Mouse (Mus musculus): ENCODE measurements around the gene Osbp. TPM values are rescaled to one million over a fixed set of nuclear protein-coding genes. Genes with fewer than 3 reads are reported as not detected.
"Not testable (repeated sequence)": the region's sequence is repeated elsewhere in the genome, so short reads cannot be mapped to it uniquely, and the experiment has no call there.

The Osbp gene
- total RNA-seq, 2 experiments from 2014 or later = 52.9 to 54.8 TPM

DNA sequence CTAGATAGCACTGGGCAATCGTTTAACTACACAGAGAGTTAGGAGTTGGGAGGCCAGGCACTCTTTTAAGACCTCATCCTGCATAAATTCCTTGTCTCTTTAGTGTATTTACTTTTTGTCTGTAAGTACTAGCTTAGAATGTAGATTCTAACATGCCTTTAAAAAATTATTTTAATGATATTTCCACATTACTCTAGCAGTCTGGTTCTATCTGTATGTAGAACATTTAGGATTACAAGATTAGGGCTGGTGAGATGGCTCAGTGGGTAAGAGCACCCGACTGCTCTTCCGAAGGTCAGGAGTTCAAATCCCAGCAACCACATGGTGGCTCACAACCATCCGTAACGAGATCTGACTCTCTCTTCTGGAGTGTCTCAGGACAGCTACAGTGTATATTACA, 18.9 kb downstream of the Osbp start:
- not testable (repeated sequence) for DNase-seq (ENCODE audit: extremely low spot score in 1 of 2, low spot score in 1 of 2)

DNA sequence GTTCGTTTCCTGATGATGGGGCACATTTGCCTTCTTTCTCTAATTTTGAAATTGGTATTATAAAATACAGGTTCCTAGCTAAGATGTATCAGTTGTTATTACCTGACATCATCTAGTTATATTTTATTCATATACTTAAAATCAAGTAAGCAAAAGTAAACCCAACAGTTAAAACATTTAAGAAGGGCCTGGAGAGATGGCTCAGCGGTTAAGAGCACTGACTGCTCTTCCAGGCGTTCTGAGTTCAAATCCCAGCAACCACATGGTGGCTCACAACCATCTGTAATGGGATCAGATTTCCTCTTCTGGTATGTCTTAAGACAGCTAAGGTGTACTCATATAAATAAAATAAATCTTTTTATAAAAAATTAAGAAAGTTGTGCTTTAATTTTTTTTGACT, 22.1 kb downstream of the Osbp start:
- DNase-seq (ENCODE audit: extremely low spot score in 1 of 2, low spot score in 1 of 2) = no peak

DNA sequence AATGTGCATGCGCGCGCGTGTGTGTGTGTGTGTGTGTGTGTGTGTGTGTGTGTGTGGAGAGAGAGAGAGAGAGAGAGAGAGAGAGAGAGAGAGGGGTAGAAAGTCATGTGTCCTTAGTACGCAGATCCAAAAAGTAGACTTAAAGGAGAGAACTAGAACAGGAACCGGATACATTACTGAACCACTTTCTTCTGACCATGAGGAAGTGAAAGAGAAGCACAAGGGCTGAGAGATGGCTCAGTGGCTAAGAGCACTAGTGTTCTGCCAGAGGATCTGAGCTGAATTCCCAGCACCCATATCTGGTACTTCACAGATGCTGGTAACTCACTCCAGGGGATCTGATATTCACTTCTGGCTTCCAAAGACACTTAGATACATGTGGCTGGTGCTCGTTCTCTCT, 23.6 kb downstream of the Osbp start:
- no peak for DNase-seq (ENCODE audit: extremely low spot score in 1 of 2, low spot score in 1 of 2)

DNA sequence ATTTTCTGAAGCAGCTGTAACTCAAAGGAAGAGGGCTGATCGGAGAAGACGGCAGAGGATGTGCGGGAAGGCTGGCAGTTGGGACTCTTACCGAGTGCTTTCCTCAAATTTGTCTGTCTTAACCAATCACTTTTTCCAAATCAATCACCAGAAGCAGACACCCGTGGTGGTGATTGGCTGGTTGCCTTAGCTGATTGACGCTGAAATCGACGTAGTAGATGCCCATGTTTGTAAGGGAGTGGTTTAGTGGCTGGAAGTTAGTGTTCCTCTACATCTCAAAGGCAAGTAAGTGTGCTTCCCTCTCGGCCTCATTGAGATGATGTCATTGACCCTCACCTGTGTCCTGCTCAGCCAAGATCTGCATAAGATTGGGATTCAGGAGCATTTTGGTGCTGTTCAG, 26.3 kb downstream of the Osbp start:
- no peak for DNase-seq (ENCODE audit: extremely low spot score in 1 of 2, low spot score in 1 of 2)

DNA sequence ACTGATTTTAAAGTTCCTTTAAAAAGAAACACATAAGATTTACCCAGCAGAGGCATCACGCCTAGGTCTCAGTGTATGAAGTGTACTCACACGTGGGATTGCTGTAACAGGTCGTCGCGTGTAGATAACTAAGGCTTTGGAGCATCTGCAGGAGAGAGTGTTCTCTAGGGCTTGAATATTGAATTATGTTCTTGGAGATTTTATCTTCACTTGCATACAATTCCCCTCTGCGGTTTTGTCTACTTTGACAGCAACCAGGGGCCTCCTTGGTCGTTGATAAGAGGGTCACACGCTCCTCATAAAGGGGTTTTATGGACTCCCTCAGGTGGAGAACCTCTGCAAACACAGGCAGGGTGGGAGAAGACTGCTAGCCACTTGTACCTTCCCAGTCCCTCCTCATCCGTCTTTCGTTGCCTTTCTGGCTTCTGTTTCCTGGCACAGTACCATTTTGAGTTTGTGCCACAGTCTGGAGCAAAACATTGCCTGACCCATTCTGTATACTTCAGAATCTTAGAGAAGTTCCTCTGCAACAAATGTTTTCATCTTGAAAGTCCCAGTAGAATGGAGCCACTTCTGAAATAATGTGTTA, 26.8 kb downstream of the Osbp start:
- no peak for DNase-seq (ENCODE audit: extremely low spot score in 1 of 2, low spot score in 1 of 2)

DNA sequence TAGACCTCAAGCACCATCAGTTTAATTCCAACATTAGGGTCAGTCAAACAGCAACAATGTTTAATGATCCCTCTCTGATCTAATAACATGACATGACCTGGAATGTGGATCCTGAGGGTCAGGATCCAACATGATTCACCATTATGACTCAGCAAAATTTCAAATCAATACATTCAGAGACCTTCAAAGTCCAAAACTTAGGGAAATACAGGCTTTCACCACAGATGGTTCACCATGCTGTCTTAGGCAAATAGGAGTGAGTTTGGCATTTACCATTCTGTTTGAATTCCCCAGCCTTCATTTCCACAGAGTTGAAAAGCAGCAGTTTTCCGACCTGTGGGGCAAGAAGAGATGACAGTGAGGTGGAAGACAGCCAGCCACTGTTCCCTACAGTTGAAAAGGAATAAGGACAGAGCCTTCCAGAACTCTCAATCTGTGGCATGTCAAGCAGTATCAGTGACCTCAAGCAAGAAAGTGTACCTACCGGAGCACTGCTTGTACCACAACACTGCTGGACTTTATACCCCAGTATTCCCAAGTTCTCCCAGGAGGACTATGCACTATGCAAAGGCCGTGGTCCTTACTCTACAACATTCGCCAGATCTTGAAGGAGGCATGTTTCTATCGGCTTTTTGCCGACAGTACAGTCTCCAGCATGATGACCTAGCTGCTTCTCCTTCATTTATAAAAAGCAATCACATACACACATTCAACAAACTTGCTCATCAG, 29.1 kb downstream of the Osbp start:
- no peak for DNase-seq (ENCODE audit: extremely low spot score in 1 of 2, low spot score in 1 of 2)

DNA sequence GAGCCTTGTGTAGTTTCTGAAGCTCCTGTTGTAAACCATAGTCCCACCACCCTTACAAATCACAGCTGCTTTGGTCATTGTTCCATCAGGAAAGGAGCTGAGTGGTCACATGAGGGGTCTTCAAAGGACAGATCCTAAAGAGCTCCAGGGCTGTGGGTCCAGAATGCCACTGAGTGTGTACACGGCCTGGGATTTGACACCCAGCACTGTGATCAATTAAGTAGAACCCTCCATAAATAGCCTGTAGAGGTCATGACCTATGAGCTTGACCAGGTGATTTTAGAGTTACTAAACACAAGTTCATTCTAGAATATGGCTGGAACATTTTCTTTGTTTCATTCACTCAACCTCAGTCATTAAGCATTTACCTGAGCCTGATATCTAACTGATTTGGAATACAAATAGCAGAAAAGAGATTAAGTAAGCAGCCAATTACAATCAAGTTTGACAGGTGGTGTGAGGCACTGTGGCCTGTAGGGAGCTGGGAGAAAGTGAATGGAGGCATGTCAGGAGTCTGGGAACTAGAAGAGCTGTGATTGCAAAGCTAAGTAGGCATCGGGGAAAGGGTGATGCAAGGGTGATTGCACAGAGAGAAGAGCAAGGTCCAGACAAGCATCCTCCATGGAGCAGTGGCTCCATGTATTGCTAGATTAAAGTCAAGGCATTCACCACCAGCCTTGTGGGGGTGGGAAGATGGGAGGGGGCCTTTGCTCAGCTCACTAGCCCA, 30.1 kb downstream of the Osbp start:
- DNase-seq (ENCODE audit: extremely low spot score in 1 of 2, low spot score in 1 of 2) = no peak

DNA sequence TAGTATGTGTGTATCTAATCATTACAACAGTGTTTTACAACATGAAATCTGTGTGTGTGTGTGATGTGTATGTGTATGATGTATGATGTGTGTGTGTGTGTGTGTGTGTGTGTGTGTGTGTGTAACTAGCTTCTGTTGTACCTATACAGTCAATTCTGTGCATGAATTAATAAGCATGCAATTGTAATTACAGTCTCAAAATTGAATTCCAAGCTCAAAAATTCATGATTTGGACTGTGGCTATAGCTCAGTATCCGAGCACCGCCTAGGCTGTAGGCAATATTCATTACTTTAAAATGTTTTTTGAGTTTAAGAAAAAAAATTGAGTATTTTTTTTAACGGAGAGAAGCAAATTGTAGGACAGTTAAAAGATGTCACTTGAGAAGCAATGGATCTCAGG, 35.9 kb downstream of the Osbp start:
- no peak for DNase-seq (ENCODE audit: extremely low spot score in 1 of 2, low spot score in 1 of 2)

DNA sequence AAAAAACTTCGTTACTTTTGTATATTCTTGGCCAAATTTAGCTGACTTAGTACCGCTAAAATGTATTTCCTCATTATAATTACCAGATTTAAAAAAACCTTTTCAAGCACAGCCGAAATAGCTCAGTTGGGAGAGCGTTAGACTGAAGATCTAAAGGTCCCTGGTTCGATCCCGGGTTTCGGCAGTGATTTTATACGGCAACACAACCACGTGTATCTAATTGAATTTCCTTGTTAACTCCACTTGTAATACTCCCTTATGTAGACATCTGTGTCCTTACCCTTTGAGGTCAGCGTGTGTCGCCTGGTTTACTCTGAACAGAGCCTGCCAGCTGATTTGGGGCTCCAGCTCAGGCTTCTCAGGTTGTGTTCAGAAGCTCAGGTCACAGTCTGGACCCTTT, 36.4 kb downstream of the Osbp start:
- peak in 1 of 2 experiments; percentile 69 for DNase-seq (ENCODE audit: extremely low spot score in 1 of 2, low spot score in 1 of 2)

DNA sequence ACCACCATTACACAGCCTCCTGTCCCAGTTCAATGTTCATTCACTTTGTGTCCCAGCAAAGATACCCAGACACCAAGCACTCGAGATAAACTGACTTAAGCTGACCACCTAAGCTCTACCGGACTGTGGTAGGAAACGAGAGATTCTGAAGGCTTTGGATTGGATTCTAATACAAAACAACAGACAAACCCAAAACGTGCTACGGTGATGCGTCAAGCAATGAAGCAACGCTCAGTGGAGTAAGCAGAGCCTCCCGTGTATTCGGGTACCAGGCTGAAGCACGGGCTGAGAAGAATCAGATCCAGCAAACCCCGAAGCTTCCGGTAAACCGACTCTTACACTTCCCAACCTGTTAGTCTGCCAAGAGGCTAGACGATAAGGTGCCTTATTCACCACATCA, 37.0 kb downstream of the Osbp start:
- no peak for DNase-seq (ENCODE audit: extremely low spot score in 1 of 2, low spot score in 1 of 2)

DNA sequence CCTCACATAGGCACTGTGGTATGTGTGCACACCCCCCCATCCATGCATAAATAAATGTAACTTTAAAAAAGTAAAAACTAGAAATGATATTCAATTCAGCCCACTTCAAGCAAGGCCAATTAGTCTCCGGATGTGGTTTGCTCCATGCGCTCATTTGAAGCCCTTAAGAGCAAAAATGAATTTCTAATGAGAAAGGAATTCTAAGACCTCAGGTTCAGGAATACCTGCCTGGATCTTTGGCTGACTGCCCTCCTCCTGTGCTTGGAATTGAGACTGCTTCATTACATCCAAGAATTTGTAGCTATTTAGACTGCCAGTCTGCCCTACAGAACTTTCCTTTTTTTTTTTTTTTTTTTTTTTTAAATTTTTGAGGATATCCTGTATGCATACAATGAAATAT, 37.8 kb downstream of the Osbp start:
- no peak for DNase-seq (ENCODE audit: extremely low spot score in 1 of 2, low spot score in 1 of 2)

DNA sequence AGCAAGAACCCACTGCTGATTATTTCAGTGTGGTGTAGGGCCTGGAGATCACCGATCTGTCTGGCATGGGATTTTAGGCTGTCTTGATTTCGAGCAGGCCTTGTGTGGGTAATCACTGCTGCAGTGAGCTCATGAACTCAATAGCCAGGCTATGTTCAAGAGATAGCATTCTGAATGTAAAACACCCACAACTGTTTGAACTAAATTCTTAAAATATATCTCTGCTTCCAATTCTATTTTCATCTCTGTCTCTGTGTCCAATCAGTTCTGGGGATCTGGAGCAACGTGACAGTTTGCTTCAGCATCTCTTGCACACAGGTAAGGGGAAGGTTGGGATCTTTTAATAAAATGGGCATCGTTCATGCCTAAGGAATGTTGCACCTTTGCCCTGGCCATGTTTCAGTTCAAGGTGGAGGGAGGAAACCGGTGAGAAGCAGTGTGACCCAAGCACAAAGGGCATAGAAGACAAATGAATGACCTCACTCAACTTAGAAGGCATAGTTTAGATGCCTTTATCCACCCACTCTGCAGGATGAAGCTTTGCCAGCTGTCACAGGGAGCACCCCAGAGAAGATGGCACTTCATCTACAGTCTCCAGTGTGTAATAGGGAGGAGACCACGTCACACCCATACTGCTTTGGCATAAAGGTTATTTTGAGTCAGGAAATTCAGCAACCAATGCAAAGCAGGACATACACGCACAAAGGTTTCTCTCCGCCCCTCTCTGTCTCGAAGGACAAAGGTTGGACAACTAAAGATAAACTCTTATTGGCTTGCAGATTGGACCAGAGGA, 38.7 kb downstream of the Osbp start:
- no peak for DNase-seq (ENCODE audit: extremely low spot score in 1 of 2, low spot score in 1 of 2)

DNA sequence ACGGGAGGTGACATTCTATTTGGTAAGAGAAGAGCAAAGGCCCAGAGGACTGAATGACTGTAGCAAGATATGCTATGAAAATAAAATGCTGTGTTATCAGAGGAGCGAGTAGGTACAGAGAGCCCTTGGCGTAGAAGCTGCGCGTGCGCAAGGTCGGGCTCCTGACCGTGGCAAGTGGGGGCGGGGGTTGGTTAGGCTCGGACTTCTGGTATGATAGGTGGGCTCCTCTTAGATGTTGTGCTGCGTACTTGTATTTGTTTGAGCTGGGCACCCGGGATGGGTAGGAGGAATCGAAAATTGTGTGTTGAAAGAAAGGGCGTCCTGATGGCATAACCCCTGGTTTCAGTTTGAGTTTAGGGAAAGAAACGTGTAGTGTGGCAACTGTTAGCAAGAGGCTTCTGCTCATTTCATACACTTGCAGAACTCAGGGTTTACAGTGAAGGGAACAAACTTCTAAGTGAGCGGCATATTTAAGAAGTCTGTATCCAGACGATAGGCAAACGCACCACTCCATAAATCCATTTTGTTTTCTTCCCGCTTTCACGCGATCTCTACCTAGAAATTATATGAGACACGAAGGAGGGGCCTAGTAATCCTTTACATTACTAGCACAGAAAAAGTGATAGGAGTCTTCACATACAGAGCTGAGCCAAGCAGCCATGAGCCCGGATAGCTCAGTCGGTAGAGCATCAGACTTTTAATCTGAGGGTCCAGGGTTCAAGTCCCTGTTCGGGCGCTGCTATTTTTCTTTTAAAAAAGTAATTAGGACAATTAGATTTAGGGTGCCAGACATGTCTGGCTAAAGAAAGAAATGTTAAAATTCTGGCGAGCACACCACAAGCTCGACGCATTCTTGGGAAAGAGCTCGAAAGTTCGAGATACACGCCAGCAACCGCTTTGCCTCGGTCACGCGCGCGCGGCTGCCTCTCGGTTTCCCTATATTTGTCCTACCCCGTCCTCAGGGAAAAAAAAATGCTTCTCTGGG, 39.9 kb downstream of the Osbp start:
- peak; percentile 92 to 94 for DNase-seq (ENCODE audit: extremely low spot score in 1 of 2, low spot score in 1 of 2)

DNA sequence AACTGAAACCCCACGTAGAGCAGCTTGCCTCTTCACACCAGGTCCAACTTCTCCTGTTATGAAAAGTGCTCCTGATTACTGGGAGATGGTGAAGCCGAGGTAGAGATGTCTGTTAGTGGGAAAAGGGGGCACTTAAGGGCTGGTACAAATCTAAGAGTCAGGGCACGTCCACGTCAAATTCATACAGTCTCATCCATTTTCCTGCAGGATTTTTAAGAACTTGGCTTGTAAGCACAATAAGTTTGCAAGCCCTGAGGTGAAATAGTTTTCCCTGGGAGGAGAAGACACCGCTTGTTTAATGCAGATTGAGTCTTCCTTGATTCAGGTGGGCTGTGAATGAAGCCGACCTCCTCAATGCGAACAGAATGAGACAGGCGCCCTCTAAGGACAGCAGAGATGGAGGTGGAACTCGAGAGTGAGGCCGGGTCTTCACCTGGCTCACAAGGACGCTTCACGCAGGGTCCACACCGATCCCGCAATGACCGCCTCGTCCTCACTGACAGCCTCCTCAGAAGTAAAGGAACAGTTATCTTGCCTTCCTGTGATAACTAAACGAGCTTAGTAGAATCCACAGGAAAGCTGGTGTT, 40.7 kb downstream of the Osbp start:
- DNase-seq (ENCODE audit: extremely low spot score in 1 of 2, low spot score in 1 of 2) = no peak

DNA sequence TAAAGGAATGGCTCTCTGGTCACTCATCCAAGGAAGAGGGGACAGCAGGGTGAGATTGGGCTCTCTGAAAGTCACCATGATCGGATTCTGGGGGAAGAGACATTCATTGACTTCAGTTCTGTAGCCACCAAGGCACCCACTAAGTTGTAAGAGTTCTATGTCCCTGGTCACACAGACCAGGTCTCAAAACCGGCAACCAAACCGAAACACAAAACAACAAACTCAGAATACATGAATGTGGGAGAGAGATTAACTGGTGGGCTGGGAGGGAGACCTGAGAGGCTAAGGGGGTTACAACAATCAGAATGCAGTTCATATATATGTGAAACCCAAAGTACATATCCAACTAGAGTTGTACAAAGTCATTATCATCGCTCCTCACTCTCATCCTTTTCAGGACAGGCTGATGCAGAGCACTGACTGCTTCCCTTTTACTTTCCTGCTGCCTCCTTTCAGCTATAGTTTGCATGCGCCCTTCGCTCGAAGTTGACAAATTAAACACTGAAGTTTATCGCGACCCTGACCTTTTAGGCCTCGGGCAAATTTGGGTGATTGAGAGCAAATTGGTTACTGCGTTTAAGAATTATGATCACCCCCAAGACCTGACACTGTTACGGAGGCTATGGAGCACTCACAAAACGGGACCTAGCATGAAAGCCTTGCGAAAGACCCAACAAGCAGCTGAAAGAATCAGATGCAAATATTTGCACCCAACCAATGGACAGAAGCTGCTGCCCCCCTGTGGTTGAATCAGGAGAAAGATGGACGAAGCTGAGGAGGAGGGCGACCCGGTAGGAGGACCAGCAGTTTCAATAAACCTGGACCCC, 41.6 kb downstream of the Osbp start:
- DNase-seq (ENCODE audit: extremely low spot score in 1 of 2, low spot score in 1 of 2) = peak in 1 of 2 experiments; percentile 46

DNA sequence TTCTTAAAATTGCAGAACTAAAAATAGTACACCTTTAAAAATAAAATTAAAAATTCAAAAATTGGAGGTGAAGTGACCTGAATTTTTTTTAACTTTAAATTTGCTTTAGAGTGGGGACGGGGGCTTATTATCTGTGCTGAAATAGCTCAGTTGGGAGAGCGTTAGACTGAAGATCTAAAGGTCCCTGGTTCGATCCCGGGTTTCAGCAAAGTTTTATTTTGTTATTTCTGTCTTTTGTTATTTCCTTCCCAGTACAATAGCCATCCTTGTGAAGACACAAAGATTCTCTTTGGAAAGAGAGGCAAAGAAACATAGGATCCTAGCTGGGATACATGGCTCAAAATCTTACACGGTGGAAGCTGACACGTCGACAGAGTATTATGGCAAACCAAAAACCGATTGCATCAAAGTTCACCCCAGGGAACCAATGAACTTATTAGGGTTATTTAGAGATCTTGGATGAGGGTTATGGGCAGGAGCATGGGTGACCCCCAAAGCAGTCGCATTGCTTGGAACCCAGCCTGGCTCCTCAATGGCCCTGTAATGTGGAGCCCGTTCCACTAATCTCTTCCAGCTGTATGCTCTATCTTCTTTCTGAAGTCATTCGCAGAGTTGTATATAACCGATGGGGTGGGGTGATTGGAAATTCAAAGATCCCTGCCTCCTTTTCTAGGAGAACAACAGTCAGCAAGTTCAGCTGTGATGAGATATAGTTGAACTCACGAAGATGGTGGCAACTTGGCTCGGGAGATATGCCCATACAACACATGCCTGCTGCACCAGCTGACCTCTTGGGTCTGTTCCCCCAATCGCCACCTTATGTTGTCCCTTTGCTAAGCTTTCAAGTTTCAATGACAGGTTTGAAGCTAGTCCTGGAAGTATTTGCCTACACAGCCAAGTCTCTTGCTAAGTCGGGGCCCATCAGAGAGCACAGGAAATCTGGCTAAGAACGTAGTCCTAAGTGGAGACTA, 43.0 kb downstream of the Osbp start:
- DNase-seq (ENCODE audit: extremely low spot score in 1 of 2, low spot score in 1 of 2) = no peak

DNA sequence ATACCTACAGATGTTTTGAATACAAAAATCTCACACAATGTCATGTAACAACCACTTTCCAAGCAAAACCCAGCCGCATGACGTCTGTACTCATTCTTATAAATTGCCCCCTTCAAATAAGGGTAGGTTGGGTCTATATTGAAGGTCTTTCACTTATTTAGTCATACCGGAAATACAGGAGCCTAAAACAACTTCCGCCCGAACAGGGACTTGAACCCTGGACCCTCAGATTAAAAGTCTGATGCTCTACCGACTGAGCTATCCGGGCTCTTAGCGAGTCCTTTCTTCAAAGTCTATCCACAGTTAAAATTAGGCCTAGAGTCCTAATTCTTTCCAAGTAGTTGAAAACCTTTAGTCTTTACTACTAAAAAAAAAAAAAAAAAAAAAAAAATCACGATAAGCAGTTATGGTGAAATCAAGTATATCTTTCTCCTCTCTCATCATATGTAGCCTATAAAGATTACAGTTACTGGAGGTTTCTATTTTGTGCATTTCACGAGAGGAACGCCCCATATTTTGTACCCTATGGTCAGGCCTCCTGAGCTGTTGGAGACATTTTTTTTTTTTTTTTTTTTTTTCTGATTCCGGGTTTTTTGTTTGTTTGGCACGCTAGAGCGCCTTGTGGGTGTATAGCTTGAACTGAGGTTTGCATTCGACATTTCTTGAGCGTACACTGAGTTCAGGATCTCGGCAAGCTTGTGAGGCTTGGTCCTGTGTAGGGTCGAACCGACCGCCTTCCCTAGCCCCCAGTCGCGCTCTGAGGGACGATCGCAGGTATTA, 44.0 kb downstream of the Osbp start:
- DNase-seq (ENCODE audit: extremely low spot score in 1 of 2, low spot score in 1 of 2) = peak in 1 of 2 experiments; percentile 76

Measured in layer of hippocampus, postnatal 25 days (tissue).